Mouse (Mus musculus): Measurements from ENCODE around the gene Otulin. TPM values are rescaled to one million over a fixed set of nuclear protein-coding genes. Genes with fewer than 3 reads are reported as not detected.
A peak's percentile ranks its signal among the peaks of the same experiment; 100 is the strongest.

Otulin gene
- polyA plus RNA-seq, 1 experiment from 2014 or later = 20.5 TPM

GRCm38 (mm10) chr15:27604558-27604957 lies 25.9 kb downstream of the Otulin start:
- H3K4me3 ChIP-seq (replicated peaks) = no peak overlapping the region
- no peaks in the 10 kb centered on the region for H3K9me3 ChIP-seq (replicated peaks)
- no peaks in the 10 kb centered on the region; the same call in 1 of the 2 replicates for H3K4me1 ChIP-seq
- H3K27ac ChIP-seq (replicated peaks) = no peak overlapping the region
- no peak overlapping the region for H3K9ac ChIP-seq (replicated peaks)
- no peaks in the 10 kb centered on the region for H3K27me3 ChIP-seq (replicated peaks)
- H3K4me2 ChIP-seq = no peak overlapping the region
- no peak for ATAC-seq (ENCODE audit: low FRiP score)
- 75% methylated on average over 3 of the region's 3 CpGs for WGBS
- peaks cover 25% of the 10 kb centered on the region for H3K36me3 ChIP-seq

- H3K4me1 ChIP-seq = no peaks in the 10 kb centered on the region
- H3K36me3 ChIP-seq = peaks cover 10% of the 10 kb centered on the region; the same call in 1 of the 2 replicates
- 92% methylated on average over 5 of the region's 5 CpGs for WGBS
- H3K9me3 ChIP-seq (replicated peaks) = no peaks in the 10 kb centered on the region
- ATAC-seq (ENCODE audit: low FRiP score) = no peak
- no peak overlapping the region for H3K27ac ChIP-seq (replicated peaks)
- no peak overlapping the region for H3K4me2 ChIP-seq
- no peak overlapping the region for H3K9ac ChIP-seq (replicated peaks)
- no peaks in the 10 kb centered on the region for H3K27me3 ChIP-seq (replicated peaks)
- H3K4me3 ChIP-seq (replicated peaks) = no peak overlapping the region
Measured at GRCm38 (mm10) chr15:27600524-27600923, 30.0 kb downstream of the Otulin start.

- Histone ChIP-seq H3K4me2 (no peak overlapping the region), H3K36me3 (peaks cover 7% of the 10 kb centered on the region), H3K4me3 (replicated peaks) (no peak overlapping the region), H3K27ac (replicated peaks) (no peak overlapping the region), H3K4me1 (no peaks in the 10 kb centered on the region), H3K27me3 (replicated peaks) (no peaks in the 10 kb centered on the region), H3K9ac (replicated peaks) (no peak overlapping the region), H3K9me3 (replicated peaks) (no peaks in the 10 kb centered on the region)
- no peak for ATAC-seq (ENCODE audit: low FRiP score)
- 93% methylated on average over 13 of the region's 13 CpGs for WGBS
Measured at GRCm38 (mm10) chr15:27598786-27599385, 31.6 kb downstream of the Otulin start.

- no peaks in the 10 kb centered on the region for H3K9me3 ChIP-seq (replicated peaks)
- no peak overlapping the region for H3K27ac ChIP-seq (replicated peaks)
- no peak overlapping the region for H3K9ac ChIP-seq (replicated peaks)
- no peaks in the 10 kb centered on the region for H3K4me1 ChIP-seq
- 83% methylated on average over 4 of the region's 4 CpGs for WGBS
- no peak for ATAC-seq (ENCODE audit: low FRiP score)
- H3K4me3 ChIP-seq (replicated peaks) = no peak overlapping the region
- H3K4me2 ChIP-seq = no peak overlapping the region
- H3K36me3 ChIP-seq = peaks cover 15% of the 10 kb centered on the region
- no peaks in the 10 kb centered on the region for H3K27me3 ChIP-seq (replicated peaks)
Measured at GRCm38 (mm10) chr15:27597516-27597915, 33.0 kb downstream of the Otulin start.

GRCm38 (mm10) chr15:27596463-27597140 lies 33.9 kb downstream of the Otulin start:
- WGBS = 76% methylated on average over 3 of the region's 3 CpGs
- H3K4me2 ChIP-seq = no peak overlapping the region
- H3K36me3 ChIP-seq = peaks cover 24% of the 10 kb centered on the region
- H3K9me3 ChIP-seq (replicated peaks) = no peaks in the 10 kb centered on the region
- H3K9ac ChIP-seq (replicated peaks) = no peak overlapping the region
- H3K4me1 ChIP-seq = no peaks in the 10 kb centered on the region
- no peak overlapping the region for H3K4me3 ChIP-seq (replicated peaks)
- no peaks in the 10 kb centered on the region for H3K27me3 ChIP-seq (replicated peaks)
- no peak overlapping the region; the same call in 1 of the 2 replicates for H3K27ac ChIP-seq (replicated peaks)
- ATAC-seq (ENCODE audit: low FRiP score) = no peak

- peak overlapping the region; percentile 18; the same call in 1 of the 2 replicates for H3K27ac ChIP-seq (replicated peaks)
- H3K4me2 ChIP-seq = no peak overlapping the region
- no peak overlapping the region for H3K9ac ChIP-seq (replicated peaks)
- no peaks in the 10 kb centered on the region for H3K9me3 ChIP-seq (replicated peaks)
- no peak overlapping the region for H3K4me3 ChIP-seq (replicated peaks)
- no peak for ATAC-seq (ENCODE audit: low FRiP score)
- H3K4me1 ChIP-seq = no peaks in the 10 kb centered on the region
- peaks cover 33% of the 10 kb centered on the region for H3K36me3 ChIP-seq
- 53% methylated on average over 8 of the region's 8 CpGs for WGBS
- H3K27me3 ChIP-seq (replicated peaks) = no peaks in the 10 kb centered on the region
Measured at GRCm38 (mm10) chr15:27595560-27595959, 34.9 kb downstream of the Otulin start.

- H3K4me3 ChIP-seq (replicated peaks) = no peak overlapping the region
- H3K9ac ChIP-seq (replicated peaks) = no peak overlapping the region
- ATAC-seq (ENCODE audit: low FRiP score) = no peak
- no peaks in the 10 kb centered on the region for H3K9me3 ChIP-seq (replicated peaks)
- H3K4me1 ChIP-seq = no peaks in the 10 kb centered on the region
- no peak overlapping the region for H3K4me2 ChIP-seq
- peaks cover 39% of the 10 kb centered on the region for H3K36me3 ChIP-seq
- 30% methylated on average over 4 of the region's 4 CpGs for WGBS
- 0 out of 2 replicates have a peak overlapping the region, but pooled peaks have one; percentile 18 for H3K27ac ChIP-seq (replicated peaks)
- no peaks in the 10 kb centered on the region for H3K27me3 ChIP-seq (replicated peaks)
Measured at GRCm38 (mm10) chr15:27594973-27595372, 35.5 kb downstream of the Otulin start.

- Histone ChIP-seq H3K36me3 (peaks cover 40% of the 10 kb centered on the region), H3K27me3 (replicated peaks) (no peaks in the 10 kb centered on the region), H3K27ac (replicated peaks) (no peak overlapping the region), H3K9ac (replicated peaks) (no peak overlapping the region), H3K9me3 (replicated peaks) (no peaks in the 10 kb centered on the region), H3K4me3 (replicated peaks) (no peak overlapping the region), H3K4me2 (no peak overlapping the region), H3K4me1 (no peaks in the 10 kb centered on the region)
- WGBS = 84% methylated on average over 13 of the region's 13 CpGs
- ATAC-seq (ENCODE audit: low FRiP score) = no peak
Measured at GRCm38 (mm10) chr15:27593717-27594116, 36.8 kb downstream of the Otulin start.

- 91% methylated on average over 19 of the region's 19 CpGs for WGBS
- ATAC-seq (ENCODE audit: low FRiP score) = no peak
- Histone ChIP-seq H3K4me1 (no peaks in the 10 kb centered on the region), H3K9ac (replicated peaks) (no peak overlapping the region), H3K27ac (replicated peaks) (no peak overlapping the region), H3K4me3 (replicated peaks) (no peak overlapping the region), H3K9me3 (replicated peaks) (no peaks in the 10 kb centered on the region), H3K27me3 (replicated peaks) (no peaks in the 10 kb centered on the region), H3K36me3 (peaks cover 40% of the 10 kb centered on the region), H3K4me2 (no peak overlapping the region)
Measured at GRCm38 (mm10) chr15:27592620-27593320, 37.7 kb downstream of the Otulin start.

GRCm38 (mm10) chr15:27590812-27591211 lies 39.7 kb downstream of the Otulin start:
- 98% methylated on average over 9 of the region's 9 CpGs for WGBS

GRCm38 (mm10) chr15:27588087-27588826 lies 42.2 kb downstream of the Otulin start:
- Histone ChIP-seq H3K27ac (replicated peaks) (no peak overlapping the region), H3K27me3 (replicated peaks) (no peaks in the 10 kb centered on the region), H3K4me2 (no peak overlapping the region), H3K9ac (replicated peaks) (no peak overlapping the region), H3K4me1 (0 out of 2 replicates have a peak, but pooled peaks cover 3% of the 10 kb centered on the region), H3K36me3 (peaks cover 35% of the 10 kb centered on the region), H3K4me3 (replicated peaks) (no peak overlapping the region), H3K9me3 (replicated peaks) (no peaks in the 10 kb centered on the region)
- whole genome bisulfite sequencing = 72% methylated on average over 14 of the region's 14 CpGs
- ATAC-seq (ENCODE audit: low FRiP score) = no peak

More at GRCm38 (mm10) chr15:27590812-27591211, 39.7 kb downstream of the Otulin start:
- 0 out of 2 replicates have a peak, but pooled peaks cover 3% of the 10 kb centered on the region for H3K4me1 ChIP-seq
- H3K36me3 ChIP-seq = peaks cover 40% of the 10 kb centered on the region
- H3K27ac ChIP-seq (replicated peaks) = no peak overlapping the region
- ATAC-seq (ENCODE audit: low FRiP score) = no peak
- H3K9ac ChIP-seq (replicated peaks) = no peak overlapping the region
- H3K4me2 ChIP-seq = no peak overlapping the region
- H3K27me3 ChIP-seq (replicated peaks) = no peaks in the 10 kb centered on the region
- H3K9me3 ChIP-seq (replicated peaks) = no peaks in the 10 kb centered on the region
- H3K4me3 ChIP-seq (replicated peaks) = no peak overlapping the region
